Mouse (Mus musculus): ENCODE measurements around the gene Brsk1. TPM values are rescaled to one million over a fixed set of nuclear protein-coding genes. Genes with fewer than 3 reads are reported as not detected.

The Brsk1 gene
- polyA plus RNA-seq, 1 experiment from 2014 or later = 3.6 TPM

GRCm38 (mm10) chr7:4741672-4742481 is 51.5 kb downstream of the Brsk1 start:
- ATAC-seq (ENCODE audit: low FRiP score) = no peak
- Histone ChIP-seq H3K4me2 (peak overlapping the region; percentile 92), H3K4me3 (replicated peaks) (no peak overlapping the region), H3K27me3 (no peaks in the 10 kb centered on the region), H3K36me3 (replicated peaks) (peaks cover 28% of the 10 kb centered on the region), H3K27ac (peak overlapping the region; percentile 93), H3K4me1 (peaks cover 53% of the 10 kb centered on the region), H3K9ac (peak overlapping the region; percentile 94), H3K9me3 (no peaks in the 10 kb centered on the region)
- WGBS = 81% methylated on average over 21 of the region's 21 CpGs

- WGBS = 85% methylated on average over 6 of the region's 6 CpGs
- no peak for ATAC-seq (ENCODE audit: low FRiP score)
Measured at GRCm38 (mm10) chr7:4742482-4742819, 52.0 kb downstream of the Brsk1 start.

GRCm38 (mm10) chr7:4743354-4743753 is 53.0 kb downstream of the Brsk1 start:
- Histone ChIP-seq H3K4me1 (peaks cover 53% of the 10 kb centered on the region), H3K4me3 (replicated peaks) (no peak overlapping the region), H3K9me3 (no peaks in the 10 kb centered on the region), H3K27ac (no peak overlapping the region), H3K27me3 (no peaks in the 10 kb centered on the region), H3K4me2 (no peak overlapping the region), H3K36me3 (replicated peaks) (peaks cover 31% of the 10 kb centered on the region), H3K9ac (no peak overlapping the region)
- ATAC-seq (ENCODE audit: low FRiP score) = no peak
- WGBS = 75% methylated on average over 2 of the region's 2 CpGs

More at GRCm38 (mm10) chr7:4742482-4742819, 52.0 kb downstream of the Brsk1 start:
- no peaks in the 10 kb centered on the region for H3K9me3 ChIP-seq
- no peak overlapping the region for H3K9ac ChIP-seq
- no peak overlapping the region for H3K4me3 ChIP-seq (replicated peaks)
- H3K27ac ChIP-seq = no peak overlapping the region
- peaks cover 31% of the 10 kb centered on the region for H3K36me3 ChIP-seq (replicated peaks)
- peaks cover 53% of the 10 kb centered on the region for H3K4me1 ChIP-seq
- H3K27me3 ChIP-seq = no peaks in the 10 kb centered on the region
- H3K4me2 ChIP-seq = peak overlapping the region; percentile 92; the same call in 1 of the 2 replicates

- Histone ChIP-seq H3K9ac (no peak overlapping the region), H3K27ac (no peak overlapping the region), H3K4me3 (replicated peaks) (no peak overlapping the region), H3K9me3 (no peaks in the 10 kb centered on the region), H3K36me3 (replicated peaks) (peaks cover 34% of the 10 kb centered on the region), H3K27me3 (no peaks in the 10 kb centered on the region), H3K4me1 (peaks cover 44% of the 10 kb centered on the region), H3K4me2 (no peak overlapping the region)
- no peak for ATAC-seq (ENCODE audit: low FRiP score)
- 98% methylated on average over 5 of the region's 6 CpGs for WGBS
Measured at GRCm38 (mm10) chr7:4744886-4745285, 54.5 kb downstream of the Brsk1 start.

- Histone ChIP-seq H3K4me1 (peaks cover 33% of the 10 kb centered on the region), H3K4me2 (no peak overlapping the region), H3K27ac (no peak overlapping the region), H3K36me3 (replicated peaks) (peaks cover 34% of the 10 kb centered on the region), H3K9ac (no peak overlapping the region), H3K27me3 (no peaks in the 10 kb centered on the region), H3K9me3 (no peaks in the 10 kb centered on the region), H3K4me3 (replicated peaks) (no peak overlapping the region)
- 84% methylated on average over 22 of the region's 22 CpGs for WGBS
- ATAC-seq (ENCODE audit: low FRiP score) = no peak
Measured at GRCm38 (mm10) chr7:4746326-4746980, 56.0 kb downstream of the Brsk1 start.

GRCm38 (mm10) chr7:4747156-4747899 is 56.9 kb downstream of the Brsk1 start:
- H3K4me1 ChIP-seq = peaks cover 33% of the 10 kb centered on the region
- no peaks in the 10 kb centered on the region for H3K9me3 ChIP-seq
- no peak overlapping the region for H3K4me3 ChIP-seq (replicated peaks)
- no peak overlapping the region for H3K9ac ChIP-seq
- no peak overlapping the region for H3K4me2 ChIP-seq
- no peak for ATAC-seq (ENCODE audit: low FRiP score)
- H3K27me3 ChIP-seq = 0 out of 2 replicates have a peak, but pooled peaks cover under 1% of the 10 kb centered on the region
- no peak overlapping the region for H3K27ac ChIP-seq
- H3K36me3 ChIP-seq (replicated peaks) = peaks cover 30% of the 10 kb centered on the region
- 75% methylated on average over 9 of the region's 9 CpGs for WGBS

- no peak overlapping the region for H3K4me2 ChIP-seq
- no peaks in the 10 kb centered on the region for H3K9me3 ChIP-seq
- H3K27ac ChIP-seq = no peak overlapping the region
- no peak for ATAC-seq (ENCODE audit: low FRiP score)
- H3K27me3 ChIP-seq = 0 out of 2 replicates have a peak, but pooled peaks cover 3% of the 10 kb centered on the region
- H3K4me1 ChIP-seq = peaks cover 31% of the 10 kb centered on the region
- no peak overlapping the region for H3K4me3 ChIP-seq (replicated peaks)
- H3K36me3 ChIP-seq (replicated peaks) = peaks cover 23% of the 10 kb centered on the region
- H3K9ac ChIP-seq = no peak overlapping the region
- 80% methylated on average over 4 of the region's 4 CpGs for WGBS
Measured at GRCm38 (mm10) chr7:4748321-4748720, 57.9 kb downstream of the Brsk1 start.

- WGBS = 83% methylated on average over 2 of the region's 2 CpGs
- Histone ChIP-seq H3K27ac (no peak overlapping the region), H3K9me3 (no peaks in the 10 kb centered on the region), H3K27me3 (peaks cover 6% of the 10 kb centered on the region), H3K36me3 (replicated peaks) (peaks cover 21% of the 10 kb centered on the region), H3K4me2 (no peak overlapping the region), H3K9ac (no peak overlapping the region), H3K4me3 (replicated peaks) (no peak overlapping the region), H3K4me1 (peaks cover 30% of the 10 kb centered on the region)
- ATAC-seq (ENCODE audit: low FRiP score) = no peak
Measured at GRCm38 (mm10) chr7:4749169-4749568, 58.8 kb downstream of the Brsk1 start.

GRCm38 (mm10) chr7:4751971-4752820 is 61.8 kb downstream of the Brsk1 start:
- Histone ChIP-seq H3K36me3 (replicated peaks) (peaks cover 4% of the 10 kb centered on the region; the same call in 1 of the 2 replicates), H3K27ac (peak overlapping the region; percentile 27; the same call in 1 of the 2 replicates), H3K9ac (peak overlapping the region; percentile 27), H3K4me1 (peaks cover 18% of the 10 kb centered on the region), H3K9me3 (peaks cover 8% of the 10 kb centered on the region; the same call in 1 of the 2 replicates), H3K4me3 (replicated peaks) (peak overlapping the region; percentile 33), H3K4me2 (peak overlapping the region; percentile 53), H3K27me3 (peaks cover 10% of the 10 kb centered on the region)
- under 1% methylated on average over 30 of the region's 30 CpGs for WGBS
- peak; percentile 79 for ATAC-seq (ENCODE audit: low FRiP score)

GRCm38 (mm10) chr7:4752821-4753570 is 62.6 kb downstream of the Brsk1 start, which contains the start of gene Cox6b2:
TSS of gene Cox6b2 (minus strand) at chr7:4753094.
- 3% methylated on average over 24 of the region's 24 CpGs for WGBS
- H3K4me1 ChIP-seq = peaks cover 18% of the 10 kb centered on the region
- ATAC-seq (ENCODE audit: low FRiP score) = peak; percentile 92
- peaks cover 8% of the 10 kb centered on the region; the same call in 1 of the 2 replicates for H3K9me3 ChIP-seq
- H3K9ac ChIP-seq = peak within 1 kb of the TSS; percentile 27
- peak within 1 kb of the TSS; percentile 53 for H3K4me2 ChIP-seq
- peak within 1 kb of the TSS; percentile 33 for H3K4me3 ChIP-seq (replicated peaks)
- peaks cover 14% of the 10 kb centered on the region for H3K27me3 ChIP-seq
- peaks cover 4% of the 10 kb centered on the region; the same call in 1 of the 2 replicates for H3K36me3 ChIP-seq (replicated peaks)
- peak within 1 kb of the TSS; percentile 27; the same call in 1 of the 2 replicates for H3K27ac ChIP-seq

GRCm38 (mm10) chr7:4759670-4760069 is 69.3 kb downstream of the Brsk1 start:
- H3K4me3 ChIP-seq (replicated peaks) = no peak overlapping the region
- no peak overlapping the region for H3K9ac ChIP-seq
- H3K9me3 ChIP-seq = peaks cover 8% of the 10 kb centered on the region; the same call in 1 of the 2 replicates
- no peak for ATAC-seq (ENCODE audit: low FRiP score)
- H3K27ac ChIP-seq = no peak overlapping the region
- H3K4me2 ChIP-seq = no peak overlapping the region
- WGBS = 50% methylated on average over 1 of the region's 1 CpGs
- H3K4me1 ChIP-seq = peaks cover 2% of the 10 kb centered on the region
- no peaks in the 10 kb centered on the region for H3K36me3 ChIP-seq (replicated peaks)
- peaks cover 13% of the 10 kb centered on the region for H3K27me3 ChIP-seq
